Mouse (Mus musculus) right cerebral cortex, adult 18-20 months (tissue): Measurements from ENCODE around the gene Hoxb9.
A peak's percentile ranks its signal among the peaks of the same experiment; 100 is the strongest.

ENCODE experiments used
- DNase-seq: peaks from one replicate; pipeline ENCODE4 v3.0.0; 2022; ENCODE audit warnings: mixed read lengths

The Hoxb9 gene

GRCm38 (mm10) chr11:96270996-96271540 lies at the start of gene Hoxb9:
TSS of gene Hoxb9 (plus strand) at chr11:96271457.
- no peak for DNase-seq

- no peak for DNase-seq
These were observed 47.4 kb upstream of the Hoxb9 start for GRCm38 (mm10) chr11:96223813-96224212.

GRCm38 (mm10) chr11:96227676-96228075 lies 43.6 kb upstream of the Hoxb9 start:
- DNase-seq = no peak

GRCm38 (mm10) chr11:96234906-96235305 lies 36.4 kb upstream of the Hoxb9 start:
- peak; percentile 15 for DNase-seq

- peak; percentile 19 for DNase-seq
These were observed 31.0 kb upstream of the Hoxb9 start for GRCm38 (mm10) chr11:96240211-96240610.

GRCm38 (mm10) chr11:96250901-96251300 lies 20.4 kb upstream of the Hoxb9 start:
- no peak for DNase-seq

- no peak for DNase-seq
These were observed 19.7 kb upstream of the Hoxb9 start for GRCm38 (mm10) chr11:96251480-96252031.

- DNase-seq = no peak
These were observed 18.6 kb upstream of the Hoxb9 start for GRCm38 (mm10) chr11:96252541-96253120.

- DNase-seq = no peak
These were observed 17.0 kb upstream of the Hoxb9 start for GRCm38 (mm10) chr11:96254221-96254620.

- no peak for DNase-seq
These were observed 15.9 kb upstream of the Hoxb9 start for GRCm38 (mm10) chr11:96255111-96255995.

- no peak for DNase-seq
These were observed 15.2 kb upstream of the Hoxb9 start for GRCm38 (mm10) chr11:96255996-96256445.

- no peak for DNase-seq
These were observed 14.1 kb upstream of the Hoxb9 start for GRCm38 (mm10) chr11:96257141-96257540.

- no peak for DNase-seq
These were observed 12.2 kb upstream of the Hoxb9 start for GRCm38 (mm10) chr11:96259038-96259437.

GRCm38 (mm10) chr11:96259511-96259910 lies 11.7 kb upstream of the Hoxb9 start:
- no peak for DNase-seq

- no peak for DNase-seq
These were observed 10.8 kb upstream of the Hoxb9 start for GRCm38 (mm10) chr11:96260310-96260970.

- DNase-seq = no peak
These were observed 9.8 kb upstream of the Hoxb9 start for GRCm38 (mm10) chr11:96261323-96261890.

GRCm38 (mm10) chr11:96262262-96262830 lies 8.9 kb upstream of the Hoxb9 start:
- DNase-seq = no peak

- no peak for DNase-seq
These were observed 7.4 kb upstream of the Hoxb9 start for GRCm38 (mm10) chr11:96263636-96264389.

- no peak for DNase-seq
These were observed 6.8 kb upstream of the Hoxb9 start for GRCm38 (mm10) chr11:96264390-96265020.

- DNase-seq = no peak
These were observed 5.3 kb upstream of the Hoxb9 start for GRCm38 (mm10) chr11:96265954-96266353.
